Mouse (Mus musculus) brown adipose tissue, adult 24 weeks (tissue): ENCODE data around the gene Purb. TPM values are rescaled to one million over a fixed set of nuclear protein-coding genes. Genes with fewer than 3 reads are reported as not detected.
"Not testable (repeated sequence)": the region's sequence is repeated elsewhere in the genome, so short reads cannot be mapped to it uniquely, and the experiment has no call there.

Experiments
- H3K27ac ChIP-seq: fragments of 200-500 bp; replicated peaks from 2 replicates; pipeline ENCODE4 v1.5.1; 2012; ENCODE audit warnings: low read depth, mild to moderate bottlenecking, low read length
- H3K4me1 ChIP-seq: fragments of 200-500 bp; 2 replicates; pipeline ENCODE4 v1.6.1; 2012; ENCODE audit warnings: low read length, mixed read lengths; ENCODE audit not compliant: control insufficient read depth, insufficient read depth, insufficient read length
- H3K4me3 ChIP-seq: fragments of 200-500 bp; 2 replicates; pipeline ENCODE4 v1.5.1; 2012; ENCODE audit warnings: low read depth, mild to moderate bottlenecking, low read length, moderate library complexity; ENCODE audit not compliant: insufficient read depth
- polyA plus RNA-seq: library from polyadenylated mRNA; stranded (reverse); fragments of >200 nt; gene quantifications from 2 replicates; pipeline ENCODE4 v1.2.4, GENCODE M21; 2012; ENCODE audit not compliant: missing spikeins, insufficient read depth, insufficient read length

The Purb gene
- polyA plus RNA-seq, 1 experiment: 39.9 TPM

DNA sequence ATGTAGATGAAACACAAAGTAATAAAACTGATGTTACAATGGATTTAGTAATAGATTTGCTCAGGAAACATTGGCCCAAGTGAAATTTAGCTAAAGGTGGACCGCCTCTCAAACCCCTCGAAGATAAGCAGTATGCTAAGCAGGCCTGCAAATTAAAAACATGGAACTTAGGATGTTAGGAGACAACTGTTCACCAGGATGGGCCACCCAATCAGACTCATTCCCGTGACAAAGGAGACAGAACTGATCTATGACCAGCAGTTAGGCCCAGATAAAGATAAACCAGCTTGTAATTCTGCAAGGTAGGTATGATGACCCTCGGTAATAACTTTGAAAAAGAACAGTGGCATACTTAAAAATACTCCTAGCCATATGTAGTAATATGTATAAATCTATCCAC lies 32.6 kb downstream of the Purb start:
- Histone ChIP-seq H3K4me3 (peak overlapping the region; percentile 84), H3K27ac (no peak overlapping the region), H3K4me1 (no peaks in the 10 kb centered on the region; the same call in 1 of the 2 replicates)

DNA sequence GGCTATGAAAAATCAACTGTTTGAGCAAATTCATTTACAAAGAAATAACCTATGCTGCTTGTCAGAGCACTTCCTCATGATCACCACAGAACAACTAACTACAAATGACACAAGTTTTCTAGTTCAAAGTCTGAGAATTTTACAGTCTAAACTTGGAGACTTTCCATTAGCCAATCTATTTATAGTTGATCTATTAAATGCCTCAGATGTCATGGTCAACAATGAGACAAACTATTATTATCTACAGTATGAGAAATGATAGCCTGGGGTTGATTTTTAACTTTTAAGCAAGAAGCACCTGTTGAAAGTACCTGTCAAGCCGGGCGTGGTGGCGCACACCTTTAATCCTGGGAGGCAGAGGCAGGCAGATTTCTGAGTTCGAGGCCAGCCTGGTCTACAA lies 33.2 kb downstream of the Purb start:
- no peak overlapping the region for H3K4me3 ChIP-seq
- H3K4me1 ChIP-seq: no peaks in the 10 kb centered on the region; the same call in 1 of the 2 replicates
- H3K27ac ChIP-seq: no peak overlapping the region

DNA sequence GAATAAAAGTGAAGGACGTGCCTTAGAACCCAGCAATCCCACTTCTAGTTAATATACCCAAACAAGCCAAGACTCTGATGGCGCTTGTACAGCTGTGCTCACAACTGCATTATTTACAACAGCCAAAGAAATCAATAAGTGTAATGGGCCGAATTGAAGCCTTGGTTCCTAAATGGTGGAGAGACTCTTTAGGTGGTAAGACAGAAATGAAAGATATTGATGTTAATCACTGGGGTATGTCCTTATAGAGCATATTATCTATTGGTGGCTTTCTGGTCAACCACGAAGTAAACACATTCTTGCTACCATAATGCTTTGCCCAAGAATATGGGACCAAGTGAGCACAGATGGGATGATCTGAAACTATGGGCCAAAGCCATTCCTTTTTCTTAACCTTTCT lies 35.5 kb downstream of the Purb start:
- no peak overlapping the region for H3K4me3 ChIP-seq
- no peaks in the 10 kb centered on the region; the same call in 1 of the 2 replicates for H3K4me1 ChIP-seq
- no peak overlapping the region for H3K27ac ChIP-seq

DNA sequence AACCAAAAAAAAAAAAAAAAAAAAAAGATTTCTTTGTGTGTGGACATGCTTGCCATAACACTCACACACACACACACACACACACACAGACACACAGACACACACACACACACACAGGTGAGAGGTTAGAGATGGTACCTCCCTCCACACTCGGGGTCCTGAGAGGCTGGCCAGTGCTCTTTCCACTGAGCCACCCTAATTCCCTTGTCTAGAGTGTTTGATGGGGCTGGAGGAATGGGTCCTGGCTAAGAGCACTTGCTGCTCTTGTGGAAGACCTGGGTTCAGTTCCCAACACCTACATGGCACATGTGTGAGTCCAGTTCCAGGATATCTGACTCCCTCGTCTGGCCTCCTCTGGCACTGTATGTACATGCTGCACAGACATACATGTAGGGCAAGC lies 38.0 kb downstream of the Purb start:
- no peaks in the 10 kb centered on the region; the same call in 1 of the 2 replicates for H3K4me1 ChIP-seq

DNA sequence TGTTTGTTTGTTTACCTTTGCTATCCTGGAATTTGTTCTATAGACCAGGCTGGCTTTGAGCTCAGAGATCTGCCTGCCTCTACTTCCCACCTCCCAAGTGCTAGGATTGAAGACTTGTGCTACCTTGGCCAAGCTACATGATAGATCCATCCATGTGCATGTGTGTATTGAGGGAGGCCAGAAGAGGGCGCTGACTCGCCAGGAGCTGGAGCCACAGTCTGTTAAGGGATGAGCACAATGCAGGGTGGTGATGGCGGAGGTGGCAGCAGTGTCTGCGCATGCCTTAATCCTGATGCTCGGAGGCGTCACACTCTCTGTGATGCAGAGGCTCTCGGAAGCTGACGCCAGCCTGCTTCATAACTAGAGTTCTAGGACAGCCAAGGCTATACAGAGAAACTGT lies 39.3 kb downstream of the Purb start:
- Histone ChIP-seq H3K27ac (no peak overlapping the region), H3K4me1 (no peaks in the 10 kb centered on the region), H3K4me3 (no peak overlapping the region)

More for the DNA sequence above, 38.0 kb downstream of the Purb start:
- Histone ChIP-seq H3K27ac (no peak overlapping the region), H3K4me3 (no peak overlapping the region)

DNA sequence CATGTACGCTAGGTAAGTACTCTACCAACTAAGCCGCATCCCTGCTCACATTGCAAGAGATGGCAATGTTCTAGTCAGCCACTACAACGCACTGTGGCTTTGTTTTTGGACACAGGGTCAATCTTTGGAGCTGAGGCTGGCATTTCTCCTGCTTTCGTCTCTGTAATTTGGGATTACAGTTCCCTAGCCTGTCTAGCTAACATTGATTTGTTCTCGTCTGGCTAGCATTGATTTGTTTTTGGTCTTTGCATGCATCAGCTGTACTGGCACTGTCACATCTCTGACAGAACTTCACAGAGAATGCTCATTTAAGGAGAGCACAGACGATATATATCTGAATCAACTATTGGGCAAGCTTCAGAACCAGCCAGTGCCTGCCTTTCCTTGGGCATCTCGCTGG lies 45.5 kb downstream of the Purb start:
- no peak overlapping the region for H3K4me3 ChIP-seq
- no peaks in the 10 kb centered on the region for H3K4me1 ChIP-seq
- H3K27ac ChIP-seq: no peak overlapping the region

DNA sequence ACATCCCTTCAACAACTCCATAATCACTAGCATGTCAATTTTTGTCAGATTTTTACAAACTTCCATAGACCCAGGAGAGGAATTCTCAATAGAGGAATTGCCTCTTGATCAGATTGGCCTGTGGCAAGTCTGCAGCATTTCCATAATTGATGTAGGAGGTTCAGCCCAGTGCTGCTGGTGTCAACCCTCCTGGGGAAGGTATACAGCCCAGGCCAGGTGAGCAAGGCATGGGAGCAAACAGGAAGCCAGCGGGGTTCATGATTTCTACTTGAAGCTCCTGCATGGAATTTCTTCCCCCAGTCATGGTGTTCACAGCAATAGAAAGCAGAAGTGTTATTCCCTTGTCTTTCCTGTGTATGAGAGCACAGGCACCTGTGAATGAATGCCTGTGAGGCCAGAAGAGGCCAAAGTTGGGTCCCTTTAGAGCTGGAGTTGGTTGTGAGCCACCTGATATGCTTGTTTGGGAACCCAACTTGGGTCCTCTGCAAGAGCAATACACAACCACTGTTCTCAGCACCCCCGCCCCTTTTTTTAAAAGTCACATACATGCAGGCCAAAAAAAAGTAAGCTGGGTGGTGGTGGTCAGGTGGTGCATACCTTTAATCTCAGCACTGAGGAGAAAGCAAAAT lies 54.9 kb downstream of the Purb start:
- H3K27ac ChIP-seq: no peak overlapping the region
- no peak overlapping the region for H3K4me3 ChIP-seq
- peaks cover 2% of the 10 kb centered on the region; the same call in 1 of the 2 replicates for H3K4me1 ChIP-seq

DNA sequence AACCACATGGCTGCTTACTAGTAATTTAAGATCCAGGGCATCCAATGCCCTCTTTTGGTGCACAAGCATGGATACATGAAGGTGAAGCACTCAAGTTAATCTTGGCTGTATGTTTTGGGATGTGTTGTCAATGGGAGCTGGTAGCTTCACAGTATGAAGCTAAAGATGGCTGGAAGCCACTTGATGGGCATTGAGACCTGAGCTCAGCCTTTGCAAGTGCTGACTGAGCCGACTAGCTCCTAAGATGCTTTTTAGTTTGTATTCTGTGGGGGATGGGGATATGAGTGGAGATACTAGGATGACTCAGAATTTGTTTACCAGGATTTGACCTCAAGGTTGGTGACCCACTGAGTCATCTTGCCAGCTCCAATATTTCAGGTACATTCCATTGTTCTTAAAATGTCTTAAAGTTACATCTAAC lies 55.4 kb downstream of the Purb start:
- Histone ChIP-seq H3K4me3 (no peak overlapping the region), H3K27ac (no peak overlapping the region), H3K4me1 (peaks cover 2% of the 10 kb centered on the region; the same call in 1 of the 2 replicates)

DNA sequence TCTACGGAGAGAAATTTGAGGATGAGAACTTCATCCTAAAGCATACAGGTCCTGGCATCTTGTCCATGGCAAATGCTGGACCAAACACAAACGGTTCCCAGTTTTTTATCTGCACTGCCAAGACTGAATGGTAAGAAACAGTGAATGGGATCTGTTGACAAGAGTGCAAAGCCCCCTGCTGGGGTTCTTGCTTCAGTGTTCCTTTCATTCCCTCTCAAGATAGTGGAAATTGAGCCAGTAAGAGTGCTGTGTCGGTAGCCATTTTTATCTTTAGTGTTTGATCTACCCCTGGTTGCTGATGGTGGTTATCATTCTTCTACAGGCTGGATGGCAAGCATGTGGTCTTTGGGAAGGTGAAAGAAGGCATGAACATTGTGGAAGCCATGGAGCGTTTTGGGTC lies 56.6 kb downstream of the Purb start:
- not testable (repeated sequence) for H3K4me3 ChIP-seq, H3K4me1 ChIP-seq, H3K27ac ChIP-seq

DNA sequence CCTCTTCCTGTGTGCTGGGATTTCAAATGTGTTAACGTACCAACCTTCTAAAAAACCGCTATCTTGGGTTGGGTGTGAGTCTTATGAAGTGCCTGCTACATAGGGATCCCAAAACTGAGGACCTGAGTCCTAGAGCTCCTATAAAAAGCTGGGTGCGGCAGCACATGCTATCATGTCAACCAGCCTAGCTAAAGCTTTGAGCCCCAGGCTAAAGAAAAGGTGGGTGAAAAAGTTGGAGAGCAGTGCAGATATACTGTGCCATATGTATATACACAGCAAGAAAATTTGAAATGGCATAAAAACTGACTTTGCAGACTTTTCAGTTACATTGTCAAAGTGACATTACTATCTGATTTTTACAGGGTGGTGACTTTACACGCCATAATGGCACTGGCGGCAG lies 57.0 kb downstream of the Purb start:
- Histone ChIP-seq H3K4me3 (no peak overlapping the region), H3K4me1 (peaks cover 6% of the 10 kb centered on the region; the same call in 1 of the 2 replicates)

More for the DNA sequence above, 57.0 kb downstream of the Purb start:
- H3K27ac ChIP-seq: no peak overlapping the region

Other genes with a start within 250 kb of the Purb start
- gene Npc1l1, start 245.8 kb downstream of the Purb start, polyA plus RNA-seq: not detected in 2 replicates
- gene Ddx56, start 208.1 kb downstream of the Purb start, polyA plus RNA-seq: 13.0 and 14.2 TPM in 2 replicates
- 47.2 and 47.6 TPM in 2 replicates for gene Tmed4, start 201.0 kb downstream of the Purb start, polyA plus RNA-seq
- gene Ogdh, start 184.3 kb downstream of the Purb start, polyA plus RNA-seq: 1,179 and 1,285 TPM in 2 replicates
- gene Zmiz2, start 86.8 kb downstream of the Purb start, polyA plus RNA-seq: 20.4 and 25.1 TPM in 2 replicates
- gene Ppia, start 60.5 kb downstream of the Purb start, polyA plus RNA-seq: 1,997 and 2,277 TPM in 2 replicates
- 54.3 and 66.3 TPM in 2 replicates for gene H2afv, start 31.5 kb downstream of the Purb start, polyA plus RNA-seq
- 0.71 and 2.9 TPM in 2 replicates for gene Myo1g, start 45.0 kb upstream of the Purb start, polyA plus RNA-seq
- 26.2 and 29.6 TPM in 2 replicates for gene Ccm2, start 71.0 kb upstream of the Purb start, polyA plus RNA-seq
- not detected in 2 replicates for gene Nacad, start 130.1 kb upstream of the Purb start, polyA plus RNA-seq
- gene Tbrg4, start 150.2 kb upstream of the Purb start, polyA plus RNA-seq: 57.4 and 57.7 TPM in 2 replicates
- gene Wap, start 162.7 kb upstream of the Purb start, polyA plus RNA-seq: not detected in 2 replicates
- not detected in 2 replicates for gene Ramp3, start 182.6 kb upstream of the Purb start, polyA plus RNA-seq